Mouse (Mus musculus) cerebellum, postnatal 36 days (tissue): ENCODE measurements at regions not wholly inside any gene's neighbourhood (a gene's known extent, or its start where the extent isn't known, plus 50 kb on each side); places are given as distances from the start of the nearest gene placed in this dataset.

Experiments used
- DNase-seq, 2 experiments: peaks; one replicate each; pipeline ENCODE4 v3.0.0; 2021 to 2022; ENCODE audit warnings: mixed read lengths in 2 of 2

- DNase-seq, result no peak
These were observed 333.5 kb downstream of the Phf3 start for GRCm38 (mm10) chr1:30540088-30540698.

GRCm38 (mm10) chr1:30536989-30537975, 336.4 kb downstream of the Phf3 start:
- no peak for DNase-seq

DNA sequence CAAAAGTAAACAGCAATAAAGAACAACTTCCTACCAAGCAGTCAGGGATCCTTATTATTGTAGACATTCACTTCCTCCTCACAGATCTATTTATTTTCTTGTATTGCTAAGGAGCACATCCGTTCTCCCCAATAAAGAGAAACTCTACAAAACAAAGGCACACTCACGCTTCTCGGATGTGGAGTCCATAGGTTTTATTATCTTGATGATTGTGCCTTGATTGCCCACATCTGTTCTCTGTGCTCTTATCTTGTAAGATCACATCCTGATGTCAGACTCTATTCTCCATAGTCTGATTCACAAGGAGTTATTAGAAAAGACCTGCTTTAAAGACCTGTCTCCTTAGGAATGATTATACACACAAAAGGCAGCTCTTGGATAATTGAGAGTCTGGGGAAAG, 356.4 kb downstream of the Phf3 start:
- DNase-seq, result no peak

- DNase-seq, result no peak
These were observed 357.9 kb downstream of the Phf3 start for GRCm38 (mm10) chr1:30515846-30516245.

DNA sequence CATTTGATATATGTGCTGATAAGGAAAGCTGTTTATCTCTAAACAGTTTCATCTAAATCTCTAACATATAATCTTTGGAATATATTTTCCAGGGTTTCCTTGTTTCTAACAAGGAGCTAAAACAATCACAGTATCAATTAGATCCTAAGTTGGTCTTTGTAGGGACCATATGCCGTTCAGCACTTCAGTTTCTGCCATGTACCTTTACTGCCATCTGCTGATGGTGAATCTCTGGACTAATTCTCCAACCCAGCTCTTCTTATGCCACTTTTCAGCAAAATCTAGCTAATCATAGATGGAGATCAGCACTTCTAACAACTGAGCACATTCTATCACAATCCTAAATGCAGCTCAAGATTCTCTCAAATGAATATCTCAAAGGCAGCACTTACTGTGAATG, 370.5 kb downstream of the Phf3 start:
- no peak for DNase-seq

DNA sequence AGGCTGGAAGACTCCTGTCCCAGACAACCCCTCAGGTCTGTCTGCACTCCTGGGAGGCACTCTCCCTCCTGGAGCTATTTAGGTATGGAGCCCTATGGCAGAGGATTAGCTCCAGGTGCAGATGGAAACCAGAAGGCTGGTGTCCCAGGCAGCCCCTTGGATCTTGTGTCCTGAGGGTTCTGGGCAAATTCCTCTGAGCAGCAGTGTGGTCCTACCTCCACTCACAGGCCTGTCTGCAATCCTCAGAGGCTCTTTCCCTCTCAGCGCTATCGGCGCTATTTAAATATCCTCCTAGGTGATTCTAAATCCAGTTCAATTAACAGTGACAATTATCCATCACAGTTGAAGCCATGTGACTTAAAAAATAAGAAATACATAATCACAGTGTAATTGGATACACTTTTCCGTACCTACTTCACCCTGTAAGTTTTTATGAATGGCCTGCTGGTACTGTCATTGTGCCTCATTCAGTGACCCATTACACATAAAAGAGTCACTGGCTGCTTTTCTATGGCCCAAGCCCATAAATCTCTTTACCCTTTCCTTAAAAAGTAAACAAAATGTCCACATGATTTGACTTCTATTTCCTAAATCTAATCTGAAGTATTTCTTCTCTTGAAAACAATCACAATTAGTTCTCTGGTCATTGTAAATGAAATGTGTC, 413.3 kb downstream of the Phf3 start:
- no peak for DNase-seq

DNA sequence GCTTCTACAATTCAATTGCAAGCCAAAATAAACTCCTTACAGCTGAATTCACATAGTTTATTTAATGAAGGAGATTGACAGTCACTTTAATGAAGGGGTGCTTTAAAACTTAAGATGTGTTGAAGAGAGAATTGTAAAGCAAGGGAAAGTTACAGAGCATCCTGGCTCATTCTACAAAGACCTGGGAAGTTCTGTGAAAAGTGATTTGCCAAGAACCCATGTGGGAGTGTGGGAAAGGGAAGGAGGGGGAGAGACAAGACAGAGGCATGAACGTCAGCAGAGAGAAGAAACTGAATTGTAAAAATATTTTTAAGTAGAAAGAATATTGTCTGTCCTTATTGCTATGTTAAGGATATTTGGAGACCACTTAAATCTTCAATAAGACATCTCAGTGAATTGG, 435.8 kb downstream of the Phf3 start:
- no peak for DNase-seq

DNA sequence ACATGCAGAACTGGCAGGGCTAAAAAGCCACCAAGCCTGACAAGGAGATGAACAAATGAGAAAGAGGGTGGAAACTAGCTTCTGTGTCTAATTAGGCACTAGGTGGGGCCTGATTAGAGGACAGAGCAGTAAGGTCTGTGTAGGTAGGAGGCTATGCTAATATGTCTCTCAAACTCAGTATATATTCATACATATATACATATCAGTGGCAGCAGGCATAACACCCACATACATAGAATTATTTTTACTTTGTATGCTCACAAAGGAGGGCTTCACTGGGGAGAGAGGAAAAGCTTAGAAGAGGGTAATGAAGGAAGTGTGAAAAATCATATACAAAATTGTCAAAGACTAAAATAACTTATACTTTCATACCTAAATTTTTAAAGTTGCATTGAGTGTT, 457.1 kb downstream of the Phf3 start:
- no peak for DNase-seq

DNA sequence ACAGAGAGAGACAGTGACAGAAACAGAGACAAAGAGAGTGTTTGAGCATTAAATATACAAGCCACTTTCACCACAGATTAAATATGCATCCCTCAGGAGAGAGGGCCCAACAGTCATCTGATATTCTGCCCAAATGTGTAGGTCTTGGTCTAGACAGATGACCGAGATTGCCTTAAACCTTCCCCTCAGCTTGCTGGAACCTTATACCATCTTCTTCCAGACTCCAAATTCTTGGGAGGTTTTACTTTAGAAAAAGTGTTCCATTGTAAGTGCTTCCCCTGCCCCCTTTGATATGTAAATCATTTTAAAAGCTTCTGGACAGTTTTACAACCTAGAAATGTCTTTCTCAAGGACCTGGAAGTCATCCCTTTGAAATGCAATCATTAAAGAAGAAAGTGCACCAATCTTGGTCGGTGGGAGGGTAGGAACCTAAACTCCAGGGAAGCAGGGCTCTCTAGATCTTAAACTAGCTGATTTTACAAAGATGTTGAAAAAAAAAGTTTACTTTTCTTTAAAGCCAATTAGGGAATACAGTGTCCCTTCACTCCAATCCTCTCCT, 458.8 kb downstream of the Phf3 start:
- DNase-seq, result no peak
